Mouse (Mus musculus): ENCODE results near the gene Nfam1. TPM values are rescaled to one million over a fixed set of nuclear protein-coding genes. Genes with fewer than 3 reads are reported as not detected.

Gene Nfam1
- polyA plus RNA-seq (2015; fragmentation: Nextera tagmentation; extraction: Ambion mirVana): 1.1 and 1.2 TPM in 2 replicates

- 61% methylated on average over 17 of the region's 17 CpGs for WGBS
- Histone ChIP-seq H3K27me3 (replicated peaks; ENCODE audit: control insufficient read depth, insufficient read depth, low read length) (no peaks in the 10 kb centered on the region), H3K27ac (ENCODE audit: low read depth, low read length) (no peak within 1 kb of the TSS), H3K4me3 (ENCODE audit: low read depth, low read length) (no peak within 1 kb of the TSS), H3K4me1 (replicated peaks; ENCODE audit: control insufficient read depth, insufficient read depth, low read length) (no peaks in the 10 kb centered on the region), H3K36me3 (ENCODE audit: control insufficient read depth, insufficient read depth) (no peaks in the 10 kb centered on the region), H3K9ac (ENCODE audit: low read depth, low read length) (no peak within 1 kb of the TSS), H3K9me3 (ENCODE audit: control insufficient read depth) (no peaks in the 10 kb centered on the region), H3K4me2 (replicated peaks; ENCODE audit: low read depth) (peak within 1 kb of the TSS; percentile 6; the same call in 1 of the 2 replicates)
- no peak for TF ChIP-seq CTCF (IDR thresholded peaks at IDR 0.05; ENCODE audit: low read depth)
- no peak for ATAC-seq
Measured at GRCm38 (mm10) chr15:83032981-83033541, at the start of gene Nfam1. Nfam1 (minus strand) TSS chr15:83033306.

DNA sequence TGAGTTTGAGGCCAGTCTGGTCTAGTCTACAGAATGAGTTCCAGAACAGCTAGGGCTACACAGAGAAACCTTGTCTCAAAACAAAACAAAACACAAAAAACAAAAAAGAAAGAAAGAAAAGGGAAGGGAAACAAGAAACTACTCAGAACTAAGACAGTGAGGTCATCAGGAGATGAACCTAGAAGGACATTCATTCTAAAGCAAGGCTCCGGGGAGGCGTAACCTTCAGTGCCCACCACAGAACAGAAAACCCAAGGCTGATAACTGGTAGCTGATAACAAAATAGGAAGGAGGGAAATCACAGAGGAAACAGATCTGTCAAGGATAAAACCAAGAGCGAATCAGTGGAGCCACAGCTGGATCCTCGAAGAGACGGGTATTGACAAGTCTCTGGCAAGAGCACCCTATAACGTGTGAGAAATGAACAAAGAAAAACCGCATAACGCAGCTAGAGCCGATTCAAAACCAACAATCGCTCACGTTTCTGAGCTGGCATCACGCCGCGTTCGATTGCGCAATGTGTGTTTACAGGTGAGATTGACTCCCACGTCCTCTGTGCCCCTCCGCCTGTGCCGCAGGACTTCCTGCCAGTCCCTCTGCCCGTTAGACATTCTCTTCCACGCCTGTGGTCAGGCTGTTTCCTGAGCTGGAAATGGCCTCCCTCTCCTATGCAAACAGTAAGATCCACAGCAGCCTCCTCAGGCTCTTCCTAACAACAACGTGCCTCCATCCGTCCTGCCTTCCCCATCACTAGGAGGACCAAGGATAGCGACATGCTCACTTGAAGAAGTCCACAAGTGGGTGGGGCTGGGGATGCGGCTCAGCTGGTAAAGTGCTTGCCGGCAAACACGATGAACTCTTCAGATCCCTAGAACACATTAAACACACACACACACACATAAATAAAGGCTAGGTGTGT, 42.8 kb upstream of the Nfam1 start:
- Histone ChIP-seq H3K27me3 (replicated peaks; ENCODE audit: control insufficient read depth, insufficient read depth, low read length) (no peaks in the 10 kb centered on the region), H3K4me2 (replicated peaks; ENCODE audit: low read depth) (peak overlapping the region; percentile 14; the same call in 1 of the 2 replicates), H3K4me1 (replicated peaks; ENCODE audit: control insufficient read depth, insufficient read depth, low read length) (no peaks in the 10 kb centered on the region), H3K36me3 (ENCODE audit: control insufficient read depth, insufficient read depth) (no peaks in the 10 kb centered on the region), H3K4me3 (ENCODE audit: low read depth, low read length) (no peak overlapping the region), H3K9me3 (ENCODE audit: control insufficient read depth) (no peaks in the 10 kb centered on the region), H3K9ac (ENCODE audit: low read depth, low read length) (no peak overlapping the region), H3K27ac (ENCODE audit: low read depth, low read length) (no peak overlapping the region)
- WGBS: 43% methylated on average over 27 of the region's 27 CpGs
- ATAC-seq: no peak
- no peak for TF ChIP-seq CTCF (IDR thresholded peaks at IDR 0.05; ENCODE audit: low read depth)

DNA sequence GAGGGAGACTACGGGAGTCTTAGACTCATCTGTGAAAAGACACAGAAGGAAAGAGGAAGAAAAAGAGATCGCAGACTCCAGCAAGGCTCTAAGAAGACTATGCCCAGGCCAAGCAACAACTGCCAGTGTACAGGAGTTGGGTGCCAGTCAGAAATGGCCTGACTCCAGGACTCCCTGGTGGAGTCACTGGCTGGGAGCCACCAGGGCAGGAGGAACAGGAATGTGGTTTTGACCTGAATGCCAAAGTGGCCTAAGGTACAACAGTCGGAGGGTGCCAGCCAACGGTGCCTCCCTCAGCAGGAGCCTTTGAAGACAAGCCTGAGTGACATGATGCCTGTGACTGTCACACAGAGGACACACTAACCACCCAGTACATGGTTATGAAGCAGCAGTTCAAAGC, 41.1 kb upstream of the Nfam1 start:
- no peak for ATAC-seq
- H3K27me3 ChIP-seq (replicated peaks; ENCODE audit: control insufficient read depth, insufficient read depth, low read length): no peaks in the 10 kb centered on the region
- H3K4me3 ChIP-seq (ENCODE audit: low read depth, low read length): no peak overlapping the region
- H3K36me3 ChIP-seq (ENCODE audit: control insufficient read depth, insufficient read depth): no peaks in the 10 kb centered on the region
- H3K9me3 ChIP-seq (ENCODE audit: control insufficient read depth): no peaks in the 10 kb centered on the region
- H3K4me2 ChIP-seq (replicated peaks; ENCODE audit: low read depth): no peak overlapping the region
- TF ChIP-seq CTCF (IDR thresholded peaks at IDR 0.05; ENCODE audit: low read depth): no peak
- WGBS: 82% methylated on average over 4 of the region's 4 CpGs
- H3K27ac ChIP-seq (ENCODE audit: low read depth, low read length): no peak overlapping the region
- H3K9ac ChIP-seq (ENCODE audit: low read depth, low read length): no peak overlapping the region
- H3K4me1 ChIP-seq (replicated peaks; ENCODE audit: control insufficient read depth, insufficient read depth, low read length): no peaks in the 10 kb centered on the region

DNA sequence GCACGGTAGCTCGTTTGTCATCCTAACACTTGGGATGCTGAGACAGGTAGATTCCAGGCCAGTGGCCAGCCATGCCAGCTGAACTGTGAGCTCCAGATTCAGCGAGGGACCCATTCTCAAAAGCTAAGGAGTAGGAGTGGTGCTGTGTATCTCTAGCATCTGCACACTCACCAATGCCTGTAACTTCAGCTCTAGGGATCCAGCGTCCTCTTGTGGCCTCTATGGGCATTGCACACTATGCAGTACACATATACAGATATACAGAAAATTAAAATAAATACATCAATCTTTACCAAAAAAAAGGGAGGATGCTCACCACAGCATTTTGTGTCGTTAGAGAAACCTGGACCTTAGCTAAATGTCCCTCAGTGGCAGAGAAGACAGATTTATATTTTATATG, 38.6 kb upstream of the Nfam1 start:
- Histone ChIP-seq H3K4me1 (replicated peaks; ENCODE audit: control insufficient read depth, insufficient read depth, low read length) (no peaks in the 10 kb centered on the region), H3K4me2 (replicated peaks; ENCODE audit: low read depth) (no peak overlapping the region), H3K4me3 (ENCODE audit: low read depth, low read length) (no peak overlapping the region), H3K27ac (ENCODE audit: low read depth, low read length) (no peak overlapping the region), H3K9ac (ENCODE audit: low read depth, low read length) (no peak overlapping the region), H3K9me3 (ENCODE audit: control insufficient read depth) (no peaks in the 10 kb centered on the region), H3K27me3 (replicated peaks; ENCODE audit: control insufficient read depth, insufficient read depth, low read length) (no peaks in the 10 kb centered on the region), H3K36me3 (ENCODE audit: control insufficient read depth, insufficient read depth) (no peaks in the 10 kb centered on the region)
- ATAC-seq: no peak
- peak; percentile 52 for TF ChIP-seq CTCF (IDR thresholded peaks at IDR 0.05; ENCODE audit: low read depth)
- 84% methylated on average over 5 of the region's 5 CpGs for WGBS

DNA sequence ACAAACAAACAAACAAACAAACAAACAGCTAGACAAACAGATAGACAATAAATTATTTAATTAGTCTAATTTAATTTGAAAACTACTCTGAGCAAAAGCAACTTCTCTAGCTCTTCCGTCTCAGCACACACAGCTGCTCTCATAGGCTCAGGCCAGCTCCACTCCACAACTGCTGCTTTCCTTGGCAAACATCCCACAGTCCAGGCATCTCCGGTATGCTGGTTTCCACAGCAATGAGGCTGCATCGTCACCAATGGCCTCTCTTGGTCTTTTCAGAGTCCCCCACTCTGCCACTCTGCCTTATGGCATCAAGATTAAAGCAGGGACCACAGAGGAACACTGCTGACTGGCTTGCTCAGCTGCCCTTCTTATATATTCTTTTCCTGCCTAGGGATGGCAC, 37.8 kb upstream of the Nfam1 start:
- Histone ChIP-seq H3K27me3 (replicated peaks; ENCODE audit: control insufficient read depth, insufficient read depth, low read length) (no peaks in the 10 kb centered on the region), H3K9ac (ENCODE audit: low read depth, low read length) (no peak overlapping the region), H3K4me2 (replicated peaks; ENCODE audit: low read depth) (no peak overlapping the region), H3K27ac (ENCODE audit: low read depth, low read length) (no peak overlapping the region), H3K36me3 (ENCODE audit: control insufficient read depth, insufficient read depth) (no peaks in the 10 kb centered on the region), H3K4me3 (ENCODE audit: low read depth, low read length) (no peak overlapping the region), H3K4me1 (replicated peaks; ENCODE audit: control insufficient read depth, insufficient read depth, low read length) (no peaks in the 10 kb centered on the region), H3K9me3 (ENCODE audit: control insufficient read depth) (no peaks in the 10 kb centered on the region)
- no peak for ATAC-seq
- 40% methylated on average over 3 of the region's 3 CpGs for WGBS
- TF ChIP-seq CTCF (IDR thresholded peaks at IDR 0.05; ENCODE audit: low read depth): no peak

DNA sequence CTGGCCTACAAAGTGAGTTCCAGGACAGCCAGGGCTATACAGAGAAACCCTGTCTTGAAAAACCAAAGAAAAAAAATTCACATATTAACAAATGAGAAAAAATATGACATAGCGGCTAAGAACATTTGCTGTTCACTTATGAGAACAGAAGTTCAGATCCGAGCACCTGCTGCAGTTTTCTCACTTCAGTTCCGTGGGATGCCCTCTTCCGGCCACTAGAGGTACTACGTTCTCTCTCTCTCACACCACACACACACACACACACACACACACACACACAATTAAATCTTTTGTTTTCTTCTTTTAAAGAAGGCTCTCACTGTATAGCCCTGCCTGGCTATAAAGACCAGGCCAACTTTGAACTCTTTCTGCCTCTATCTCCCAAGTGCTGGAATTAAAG, 35.2 kb upstream of the Nfam1 start:
- no peaks in the 10 kb centered on the region for H3K4me1 ChIP-seq (replicated peaks; ENCODE audit: control insufficient read depth, insufficient read depth, low read length)
- no peak overlapping the region for H3K4me3 ChIP-seq (ENCODE audit: low read depth, low read length)
- no peak for ATAC-seq
- no peak overlapping the region for H3K27ac ChIP-seq (ENCODE audit: low read depth, low read length)
- no peaks in the 10 kb centered on the region for H3K27me3 ChIP-seq (replicated peaks; ENCODE audit: control insufficient read depth, insufficient read depth, low read length)
- H3K4me2 ChIP-seq (replicated peaks; ENCODE audit: low read depth): no peak overlapping the region
- no peaks in the 10 kb centered on the region for H3K9me3 ChIP-seq (ENCODE audit: control insufficient read depth)
- TF ChIP-seq CTCF (IDR thresholded peaks at IDR 0.05; ENCODE audit: low read depth): no peak
- WGBS: 92% methylated on average over 5 of the region's 5 CpGs
- no peaks in the 10 kb centered on the region for H3K36me3 ChIP-seq (ENCODE audit: control insufficient read depth, insufficient read depth)
- no peak overlapping the region for H3K9ac ChIP-seq (ENCODE audit: low read depth, low read length)

Measured in intestine, postnatal 0 days (tissue).